Mouse (Mus musculus) liver, embryonic 12.5 days (tissue): ENCODE results near the gene Vamp1. TPM values are rescaled to one million over a fixed set of nuclear protein-coding genes. Genes with fewer than 3 reads are reported as not detected.
A peak's percentile ranks its signal among the peaks of the same experiment; 100 is the strongest.
"Not testable (repeated sequence)": the region's sequence is repeated elsewhere in the genome, so short reads cannot be mapped to it uniquely, and the experiment has no call there.

ENCODE experiments used
- ATAC-seq: fragments of 200-750 bp; cut with Nextera tagmentation; 2 replicates; pipeline ENCODE4 v1.8.0; 2017; ENCODE audit warnings: moderate number of reproducible peaks, mild to moderate bottlenecking, moderate library complexity
- H3K27ac ChIP-seq: fragments of 300-500 bp; sonication (generic); 2 replicates; pipeline ENCODE4 v1.5.1; 2016; ENCODE audit warnings: mild to moderate bottlenecking
- H3K27me3 ChIP-seq: fragments of 300-500 bp; sonication (generic); replicated peaks from 2 replicates; pipeline ENCODE4 v1.6.1; 2016; ENCODE audit warnings: mild to moderate bottlenecking, moderate library complexity
- H3K36me3 ChIP-seq: fragments of 300-500 bp; sonication (generic); 2 replicates; pipeline ENCODE4 v1.6.1; 2016; ENCODE audit warnings: mild to moderate bottlenecking, moderate library complexity
- H3K4me1 ChIP-seq: fragments of 300-500 bp; sonication (generic); 2 replicates; pipeline ENCODE4 v1.6.1; 2016
- H3K4me2 ChIP-seq: fragments of 300-500 bp; sonication (generic); 2 replicates; pipeline ENCODE4 v1.6.1; 2016; ENCODE audit warnings: mild to moderate bottlenecking, moderate library complexity
- H3K4me3 ChIP-seq: fragments of 300-500 bp; sonication (generic); 2 replicates; pipeline ENCODE4 v1.5.1; 2016; ENCODE audit warnings: mild to moderate bottlenecking, moderate library complexity
- H3K9ac ChIP-seq: fragments of 300-500 bp; sonication (generic); 2 replicates; pipeline ENCODE4 v1.6.1; 2016; ENCODE audit warnings: mild to moderate bottlenecking, moderate library complexity
- H3K9me3 ChIP-seq: fragments of 300-500 bp; sonication (generic); replicated peaks from 2 replicates; pipeline ENCODE4 v1.6.1; 2016; ENCODE audit warnings: mild to moderate bottlenecking, moderate library complexity
- WGBS: fragments of 180-500 bp; shearing (Covaris S2); methylation state at CpG from one replicate; pipeline ENCODE4 v1.1.7; 2016; ENCODE audit not compliant: insufficient replicate concordance; 5-methylcytosine and 5-hydroxymethylcytosine counted together
- polyA plus RNA-seq: library from polyadenylated mRNA; unstranded; fragments of >200 nt; fragmentation: Nextera tagmentation; extraction: Ambion mirVana; gene quantifications from 2 replicates; pipeline ENCODE4 v1.2.1, GENCODE M21; 2016

Gene Vamp1
- polyA plus RNA-seq, 1 experiment from 2014 or later, result 2.3 TPM

DNA sequence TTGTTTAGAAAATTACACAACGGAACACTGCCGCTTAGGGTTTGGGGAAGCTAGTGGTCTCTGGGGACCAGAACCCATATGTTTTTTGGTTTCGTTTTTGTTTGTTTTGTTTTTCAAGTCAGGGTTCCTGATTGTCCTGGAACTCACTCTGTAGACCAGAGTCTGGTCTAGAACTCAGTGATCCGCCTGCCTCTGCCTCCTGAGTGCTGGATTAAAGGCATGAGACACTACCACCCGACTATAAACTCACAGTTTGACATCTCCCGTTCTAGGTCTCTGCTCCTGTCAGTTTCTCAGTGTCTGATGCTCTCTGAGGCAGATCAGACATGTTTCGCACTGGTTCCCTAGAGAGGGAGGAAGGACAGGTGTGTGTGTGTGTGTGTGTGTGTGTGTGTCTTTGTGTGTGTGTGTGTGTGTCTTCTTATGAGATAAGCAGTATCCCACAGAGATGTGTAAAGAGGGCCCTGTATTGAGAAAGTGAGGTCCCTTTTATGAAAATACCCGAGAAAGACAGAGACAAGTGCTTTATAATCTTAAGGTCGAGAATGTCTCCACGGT, 57.0 kb downstream of the Vamp1 start:
- no peak for ATAC-seq
- H3K9me3 ChIP-seq, result no peaks in the 10 kb centered on the region
- no peaks in the 10 kb centered on the region for H3K36me3 ChIP-seq
- no peak overlapping the region for H3K27ac ChIP-seq
- peak overlapping the region; percentile 48 for H3K4me2 ChIP-seq
- H3K4me3 ChIP-seq, result no peak overlapping the region
- WGBS, result 61% methylated on average over 10 of the region's 10 CpGs
- peaks cover 19% of the 10 kb centered on the region for H3K4me1 ChIP-seq
- H3K27me3 ChIP-seq, result 0 out of 2 replicates have a peak, but pooled peaks cover 8% of the 10 kb centered on the region
- no peak overlapping the region for H3K9ac ChIP-seq

DNA sequence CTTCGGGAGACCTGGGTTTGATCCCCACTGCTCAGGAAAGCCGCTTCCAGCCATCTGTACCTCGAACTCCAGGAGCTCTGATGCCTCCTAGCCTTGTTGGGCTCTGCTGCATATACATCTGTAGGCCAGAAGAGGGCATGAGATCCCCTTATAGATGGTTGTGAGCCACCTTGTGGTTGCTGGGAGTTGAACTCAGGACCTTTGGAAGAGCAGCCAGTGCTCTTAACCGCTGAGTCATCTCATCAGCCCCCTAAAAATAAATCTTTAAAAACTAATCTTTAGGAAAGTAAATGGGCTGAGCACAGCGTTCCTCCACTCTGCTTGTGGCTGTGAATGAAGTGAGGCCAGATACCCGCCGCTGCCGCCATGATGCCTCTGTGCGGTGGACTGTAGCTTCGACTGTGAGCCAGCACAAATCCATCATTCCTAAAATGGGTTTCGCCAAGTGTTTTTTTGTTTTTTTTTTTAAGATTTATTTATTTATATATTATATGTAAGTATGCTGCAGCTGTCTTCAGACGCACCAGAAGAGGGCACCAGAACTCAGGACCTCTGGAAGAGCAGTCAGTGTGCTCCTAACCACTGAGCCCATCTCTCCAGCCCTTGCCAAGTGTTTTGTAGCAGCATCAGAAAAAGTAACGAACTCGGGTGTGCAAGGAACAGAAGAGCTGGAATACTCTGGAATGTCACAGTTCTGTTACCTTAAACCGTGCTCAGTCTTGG, 59.7 kb downstream of the Vamp1 start:
- H3K9ac ChIP-seq, result no peak overlapping the region

DNA sequence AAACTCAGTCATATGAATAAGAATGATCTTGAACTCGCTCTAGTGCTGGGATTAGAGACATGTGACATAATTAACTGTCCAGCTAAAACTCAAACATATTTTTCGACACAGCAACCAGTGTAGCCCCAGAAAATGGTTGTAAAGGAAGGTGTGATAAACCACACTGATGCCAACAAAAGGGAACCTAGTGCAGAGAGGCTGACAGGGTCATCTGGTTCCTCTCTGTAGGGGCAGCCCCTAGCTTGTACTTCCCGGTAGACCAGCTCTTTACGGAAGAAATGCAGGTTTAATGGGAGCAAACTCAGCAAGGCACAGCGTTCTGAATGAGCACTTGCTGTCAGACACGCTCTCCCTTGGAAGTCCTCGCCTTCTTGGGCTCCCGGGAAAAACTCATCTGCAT, 64.4 kb downstream of the Vamp1 start:
- no peaks in the 10 kb centered on the region for H3K4me1 ChIP-seq
- H3K9me3 ChIP-seq, result no peaks in the 10 kb centered on the region
- no peak overlapping the region for H3K27ac ChIP-seq
- H3K4me3 ChIP-seq, result no peak overlapping the region
- ATAC-seq, result no peak
- no peaks in the 10 kb centered on the region for H3K36me3 ChIP-seq
- H3K4me2 ChIP-seq, result no peak overlapping the region
- WGBS, result 40% methylated on average over 8 of the region's 8 CpGs
- H3K27me3 ChIP-seq, result no peaks in the 10 kb centered on the region
- H3K9ac ChIP-seq, result no peak overlapping the region

More for the DNA sequence above, 59.7 kb downstream of the Vamp1 start:
- Histone ChIP-seq H3K27me3 (0 out of 2 replicates have a peak, but pooled peaks cover 5% of the 10 kb centered on the region), H3K4me3 (no peak overlapping the region), H3K4me1 (peaks cover 19% of the 10 kb centered on the region), H3K4me2 (no peak overlapping the region), H3K36me3 (no peaks in the 10 kb centered on the region), H3K27ac (no peak overlapping the region), H3K9me3 (no peaks in the 10 kb centered on the region)
- 52% methylated on average over 15 of the region's 15 CpGs for WGBS
- no peak for ATAC-seq

DNA sequence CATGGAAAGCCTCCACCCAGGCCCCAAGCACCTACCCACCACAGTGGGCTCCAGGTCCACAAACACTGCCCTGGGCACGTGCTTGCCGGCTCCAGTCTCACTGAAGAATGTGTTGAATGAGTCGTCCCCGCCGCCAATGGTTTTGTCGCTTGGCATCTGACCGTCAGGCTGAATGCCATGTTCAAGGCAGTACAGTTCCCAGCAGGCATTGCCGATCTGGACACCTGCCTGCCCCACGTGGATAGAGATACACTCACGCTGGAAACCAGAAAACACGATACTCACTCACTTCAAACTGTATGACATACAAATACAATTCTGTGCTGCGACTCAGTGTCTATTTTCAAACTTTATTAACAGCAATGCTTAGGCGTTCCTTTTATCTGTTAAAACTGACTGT, 67.4 kb downstream of the Vamp1 start:
- not testable (repeated sequence) for H3K36me3 ChIP-seq

DNA sequence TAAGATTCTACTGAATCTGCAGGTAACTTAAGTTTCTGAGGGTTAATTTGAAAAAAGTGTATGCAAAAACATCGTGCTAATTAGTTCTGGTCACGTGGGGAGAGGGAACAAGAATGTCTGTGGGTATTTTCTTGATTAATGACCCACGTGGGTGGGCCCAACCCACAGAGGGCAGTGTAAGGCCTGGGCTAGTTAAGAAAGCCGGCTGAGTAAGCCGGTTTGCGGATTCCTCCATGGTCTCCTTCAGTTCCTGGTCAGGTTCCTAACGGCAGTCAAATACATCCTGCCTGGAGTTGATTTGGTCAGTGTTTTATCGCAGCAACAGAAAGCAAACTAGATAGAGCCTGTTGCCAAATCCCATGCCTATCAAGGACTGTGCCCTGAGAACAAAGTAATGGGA, 68.9 kb downstream of the Vamp1 start:
- Histone ChIP-seq H3K36me3 (no peaks in the 10 kb centered on the region), H3K27me3 (0 out of 2 replicates have a peak, but pooled peaks cover under 1% of the 10 kb centered on the region), H3K9me3 (no peaks in the 10 kb centered on the region), H3K4me1 (no peaks in the 10 kb centered on the region), H3K27ac (no peak overlapping the region), H3K9ac (no peak overlapping the region), H3K4me2 (no peak overlapping the region), H3K4me3 (no peak overlapping the region)
- 61% methylated on average over 8 of the region's 8 CpGs for WGBS
- no peak for ATAC-seq

More for the DNA sequence above, 67.4 kb downstream of the Vamp1 start:
- not testable (repeated sequence) for H3K27ac ChIP-seq, ATAC-seq, H3K4me3 ChIP-seq, H3K9me3 ChIP-seq, H3K4me2 ChIP-seq, H3K9ac ChIP-seq, H3K4me1 ChIP-seq, H3K27me3 ChIP-seq
- WGBS, result 86% methylated on average over 13 of the region's 13 CpGs

DNA sequence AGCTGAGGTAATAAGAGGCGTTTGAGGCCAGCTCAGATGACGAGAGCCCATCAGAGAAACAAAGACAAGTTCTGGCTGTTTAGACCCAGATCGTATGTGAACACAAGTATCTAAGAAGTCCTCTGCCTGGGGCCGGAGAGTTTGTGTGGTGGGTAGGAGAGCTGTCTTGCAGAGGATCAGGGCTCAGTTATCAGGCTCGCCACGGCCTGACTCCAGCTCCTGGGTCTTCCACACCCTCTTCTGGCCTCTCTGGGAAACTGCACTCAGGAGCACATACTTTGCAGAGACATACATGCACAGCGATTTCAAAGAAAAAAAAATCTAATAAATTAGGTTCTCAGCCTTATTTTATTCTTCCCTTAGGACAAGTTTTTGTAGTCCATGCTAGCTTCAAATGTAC, 69.4 kb downstream of the Vamp1 start:
- WGBS, result 80% methylated on average over 7 of the region's 7 CpGs

DNA sequence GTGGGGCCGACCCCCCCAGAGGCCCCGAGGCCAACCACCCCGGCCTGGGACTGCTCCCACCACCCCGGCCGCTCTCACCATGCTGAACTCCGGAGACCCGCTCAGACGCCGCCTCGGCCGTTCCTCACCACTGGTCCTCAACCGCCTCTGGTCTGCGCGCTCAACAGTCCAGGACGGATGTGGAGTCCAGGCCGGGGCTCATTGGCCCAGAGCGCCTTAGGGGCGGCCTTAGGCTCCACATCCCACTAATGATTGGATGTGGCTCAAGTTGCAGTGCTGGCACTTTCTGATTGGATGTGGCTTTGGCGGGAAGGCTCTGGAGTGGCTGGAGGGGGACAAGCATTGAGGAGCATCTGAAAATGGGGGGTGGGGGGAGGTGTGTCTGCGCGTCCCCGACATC, 70.5 kb downstream of the Vamp1 start, which contains the start of gene Tuba3a:
Gene Tuba3a, minus strand, starts transcription at position 153 of the 400 bp plus-strand sequence.
- Histone ChIP-seq H3K36me3 (no peaks in the 10 kb centered on the region), H3K27ac (no peak within 1 kb of the TSS), H3K9ac (no peak within 1 kb of the TSS), H3K4me1 (no peaks in the 10 kb centered on the region), H3K4me3 (no peak within 1 kb of the TSS), H3K4me2 (no peak within 1 kb of the TSS), H3K9me3 (no peaks in the 10 kb centered on the region), H3K27me3 (peaks cover 3% of the 10 kb centered on the region; the same call in 1 of the 2 replicates)
- no peak for ATAC-seq
- WGBS, result 86% methylated on average over 22 of the region's 22 CpGs

More for the DNA sequence above, 69.4 kb downstream of the Vamp1 start:
- Histone ChIP-seq H3K27ac (no peak overlapping the region), H3K9me3 (no peaks in the 10 kb centered on the region), H3K9ac (no peak overlapping the region), H3K4me2 (no peak overlapping the region), H3K36me3 (no peaks in the 10 kb centered on the region), H3K4me1 (no peaks in the 10 kb centered on the region), H3K4me3 (no peak overlapping the region), H3K27me3 (peaks cover 3% of the 10 kb centered on the region; the same call in 1 of the 2 replicates)
- ATAC-seq, result no peak

DNA sequence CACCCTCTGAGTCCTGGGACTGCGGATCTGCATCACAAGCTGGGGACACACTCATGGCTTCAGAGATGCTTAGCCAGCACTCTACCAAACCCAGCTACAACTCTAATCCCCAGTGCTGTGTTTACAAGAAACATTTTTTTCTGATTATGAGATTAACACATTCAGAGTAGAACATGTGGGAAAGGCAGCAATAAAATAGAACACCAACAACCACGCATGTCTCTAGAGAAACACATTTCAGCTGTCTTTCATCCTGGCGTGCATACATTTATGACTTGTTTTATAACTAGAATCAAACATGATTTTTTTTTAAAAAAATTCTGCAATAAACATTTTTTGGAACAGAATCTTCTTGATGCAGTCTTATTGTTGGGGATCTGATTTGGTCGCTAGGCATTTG, 71.6 kb downstream of the Vamp1 start:
- Histone ChIP-seq H3K4me3 (no peak overlapping the region), H3K9ac (no peak overlapping the region), H3K27me3 (peaks cover 3% of the 10 kb centered on the region; the same call in 1 of the 2 replicates), H3K9me3 (no peaks in the 10 kb centered on the region), H3K36me3 (no peaks in the 10 kb centered on the region), H3K4me1 (no peaks in the 10 kb centered on the region), H3K4me2 (no peak overlapping the region), H3K27ac (no peak overlapping the region)
- WGBS, result 79% methylated on average over 4 of the region's 4 CpGs
- no peak for ATAC-seq

DNA sequence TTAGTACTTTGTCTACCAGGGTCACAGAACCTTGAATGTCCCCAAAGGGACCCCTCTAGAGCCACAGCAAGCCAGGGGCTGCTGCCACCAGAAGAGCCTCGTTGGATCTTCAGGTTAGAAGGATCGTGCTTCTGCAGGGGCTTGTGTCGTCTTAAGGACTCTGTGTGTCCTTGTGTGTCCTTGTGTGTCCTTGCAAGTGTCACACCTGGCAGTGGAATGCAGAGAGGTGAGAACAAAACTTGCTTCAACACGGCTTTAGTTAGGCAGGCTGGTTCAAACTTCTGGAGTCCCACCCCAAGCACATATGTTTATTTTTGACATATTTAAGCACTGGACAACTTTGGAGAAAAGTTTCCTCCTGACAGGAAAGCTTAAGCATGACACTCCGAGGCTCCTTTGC, 73.4 kb downstream of the Vamp1 start:
- H3K27me3 ChIP-seq, result peaks cover 3% of the 10 kb centered on the region; the same call in 1 of the 2 replicates
- H3K4me3 ChIP-seq, result no peak overlapping the region
- H3K4me2 ChIP-seq, result no peak overlapping the region
- no peak for ATAC-seq
- H3K9ac ChIP-seq, result no peak overlapping the region
- H3K36me3 ChIP-seq, result no peaks in the 10 kb centered on the region
- H3K27ac ChIP-seq, result no peak overlapping the region
- H3K9me3 ChIP-seq, result no peaks in the 10 kb centered on the region; the same call in 1 of the 2 replicates
- 48% methylated on average over 5 of the region's 5 CpGs for WGBS
- H3K4me1 ChIP-seq, result no peaks in the 10 kb centered on the region

DNA sequence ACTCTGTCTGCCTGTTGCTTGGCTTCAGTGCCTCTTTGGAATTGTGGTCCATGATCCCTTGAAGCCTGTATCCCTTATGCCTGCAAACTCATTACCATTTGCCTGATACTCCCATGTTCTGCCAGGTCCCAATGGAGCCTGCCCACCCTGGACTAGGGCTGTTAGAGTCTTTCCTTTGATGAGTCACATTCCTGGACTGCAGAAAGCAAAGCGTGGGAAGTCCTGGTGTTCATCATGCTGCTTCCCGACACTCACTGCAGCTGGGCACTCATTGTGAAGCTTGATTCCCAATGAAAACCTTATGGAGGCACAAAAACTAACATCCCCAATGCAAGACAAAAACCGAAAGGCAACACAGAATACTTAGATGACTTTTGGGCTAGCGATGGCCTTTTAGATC, 76.0 kb downstream of the Vamp1 start:
- 62% methylated on average over 4 of the region's 4 CpGs for WGBS

DNA sequence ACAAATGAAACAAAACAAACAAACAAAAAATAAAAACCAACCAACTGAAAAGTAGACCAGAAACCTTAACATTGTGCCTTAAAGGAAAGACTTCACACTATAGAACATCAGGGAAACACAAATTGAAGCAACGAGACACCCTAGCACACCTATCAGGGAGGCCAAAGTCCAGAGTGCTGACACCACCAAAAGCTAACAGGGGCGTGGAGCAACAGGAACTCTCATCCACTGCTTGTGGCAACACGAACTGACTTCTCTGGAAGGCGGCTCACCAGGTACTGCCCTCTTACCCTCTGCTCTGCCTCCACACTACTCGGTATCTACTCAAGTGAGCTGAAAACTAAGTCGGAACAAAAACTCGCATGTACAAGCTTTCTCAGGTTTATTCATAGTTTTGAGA, 76.9 kb downstream of the Vamp1 start:
- ATAC-seq, result no peak

More for the DNA sequence above, 76.0 kb downstream of the Vamp1 start:
- Histone ChIP-seq H3K9ac (no peak overlapping the region), H3K27me3 (peaks cover 3% of the 10 kb centered on the region; the same call in 1 of the 2 replicates), H3K36me3 (no peaks in the 10 kb centered on the region), H3K9me3 (no peaks in the 10 kb centered on the region; the same call in 1 of the 2 replicates), H3K4me1 (no peaks in the 10 kb centered on the region), H3K27ac (no peak overlapping the region), H3K4me2 (no peak overlapping the region), H3K4me3 (no peak overlapping the region)
- ATAC-seq, result no peak

DNA sequence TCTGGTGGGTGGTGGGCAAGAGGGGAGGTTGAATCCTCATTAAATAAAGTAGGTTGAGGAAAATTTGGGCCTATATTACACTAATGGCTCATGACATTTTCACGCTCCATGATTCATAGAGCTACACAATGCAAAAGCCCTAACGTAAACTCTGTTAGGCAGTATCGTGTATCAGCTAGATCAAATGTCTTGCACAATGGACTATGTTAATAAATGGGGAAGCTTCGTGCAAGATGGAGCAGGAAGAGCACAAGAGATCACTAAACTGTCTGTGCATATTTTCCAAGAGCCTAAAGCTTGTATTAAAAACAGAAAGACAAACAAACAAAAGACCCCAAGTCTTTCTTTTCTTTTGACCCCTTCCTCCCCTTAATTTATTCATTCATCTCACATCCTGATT, 78.7 kb downstream of the Vamp1 start:
- Histone ChIP-seq H3K27me3 (peaks cover 3% of the 10 kb centered on the region; the same call in 1 of the 2 replicates), H3K4me3 (no peak overlapping the region), H3K36me3 (no peaks in the 10 kb centered on the region), H3K4me2 (no peak overlapping the region), H3K27ac (no peak overlapping the region), H3K4me1 (no peaks in the 10 kb centered on the region), H3K9ac (no peak overlapping the region), H3K9me3 (no peaks in the 10 kb centered on the region; the same call in 1 of the 2 replicates)
- 76% methylated on average over 4 of the region's 4 CpGs for WGBS
- no peak for ATAC-seq

More for the DNA sequence above, 76.9 kb downstream of the Vamp1 start:
- no peak overlapping the region for H3K27ac ChIP-seq
- H3K4me3 ChIP-seq, result no peak overlapping the region
- no peak overlapping the region for H3K9ac ChIP-seq
- no peaks in the 10 kb centered on the region for H3K36me3 ChIP-seq
- H3K4me2 ChIP-seq, result no peak overlapping the region
- no peaks in the 10 kb centered on the region for H3K4me1 ChIP-seq
- no peaks in the 10 kb centered on the region; the same call in 1 of the 2 replicates for H3K9me3 ChIP-seq
- peaks cover 3% of the 10 kb centered on the region; the same call in 1 of the 2 replicates for H3K27me3 ChIP-seq
- WGBS, result 68% methylated on average over 7 of the region's 7 CpGs
